Mouse (Mus musculus): ENCODE results near the gene Chst3. TPM values are rescaled to one million over a fixed set of nuclear protein-coding genes. Genes with fewer than 3 reads are reported as not detected.
"Not testable (repeated sequence)": the region's sequence is repeated elsewhere in the genome, so short reads cannot be mapped to it uniquely, and the experiment has no call there.

Gene Chst3
- polyA plus RNA-seq, 1 experiment from 2014 or later, result 3.3 TPM

DNA sequence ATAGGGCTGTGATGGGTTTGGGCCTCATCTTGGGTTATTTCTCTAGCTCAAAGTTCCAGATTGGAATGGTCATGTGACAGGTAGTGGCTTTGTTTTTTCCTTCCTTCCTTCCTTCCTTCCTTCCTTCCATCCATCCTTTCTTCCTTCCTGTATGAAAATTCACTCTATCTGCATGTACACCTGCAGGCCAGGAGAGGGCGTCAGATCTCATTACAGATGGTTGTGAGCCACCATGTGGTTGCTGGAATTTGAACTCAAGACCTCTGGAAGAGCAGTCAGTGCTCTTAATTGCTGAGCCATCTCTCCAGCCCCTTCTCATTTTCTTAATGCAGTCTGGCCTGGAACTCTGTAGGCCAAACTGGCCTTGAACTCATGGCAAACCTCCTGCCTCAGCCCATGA lies 83.0 kb downstream of the Chst3 start:
- not testable (repeated sequence) for H3K4me2 ChIP-seq (replicated peaks); H3K9me3 ChIP-seq; H3K4me1 ChIP-seq; H3K9ac ChIP-seq; H3K27ac ChIP-seq; ATAC-seq (ENCODE audit: low FRiP score, low read depth); H3K4me3 ChIP-seq; H3K36me3 ChIP-seq; H3K27me3 ChIP-seq (replicated peaks)
- 37% methylated on average over 1 of the region's 1 CpGs for WGBS

DNA sequence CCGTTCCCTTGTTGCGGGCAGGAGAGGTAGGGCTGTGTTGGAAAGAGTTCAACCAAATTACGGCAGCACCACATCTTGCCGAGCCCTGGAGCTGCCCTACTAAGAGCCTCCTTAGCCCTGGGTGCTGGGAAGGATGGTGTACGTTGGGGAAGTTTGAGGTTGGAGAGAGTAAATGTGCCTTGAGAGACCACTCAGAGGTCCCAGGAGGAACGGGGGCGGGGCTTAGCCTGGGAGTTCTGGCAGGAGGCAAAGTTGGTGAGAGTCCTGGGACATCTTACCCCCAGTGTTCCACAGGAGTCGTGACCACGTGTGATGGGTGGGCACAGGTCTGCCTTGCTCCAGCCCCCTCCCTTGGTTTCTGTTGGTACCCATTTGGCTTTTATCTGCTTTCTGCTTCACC lies 84.9 kb downstream of the Chst3 start:
- Histone ChIP-seq H3K9ac (no peak overlapping the region), H3K9me3 (no peaks in the 10 kb centered on the region), H3K4me2 (replicated peaks) (no peak overlapping the region), H3K27me3 (replicated peaks) (no peaks in the 10 kb centered on the region), H3K36me3 (peaks cover 22% of the 10 kb centered on the region), H3K4me1 (no peaks in the 10 kb centered on the region; the same call in 1 of the 2 replicates), H3K27ac (no peak overlapping the region), H3K4me3 (no peak overlapping the region)
- ATAC-seq (ENCODE audit: low FRiP score, low read depth), result no peak
- 56% methylated on average over 9 of the region's 9 CpGs for WGBS

DNA sequence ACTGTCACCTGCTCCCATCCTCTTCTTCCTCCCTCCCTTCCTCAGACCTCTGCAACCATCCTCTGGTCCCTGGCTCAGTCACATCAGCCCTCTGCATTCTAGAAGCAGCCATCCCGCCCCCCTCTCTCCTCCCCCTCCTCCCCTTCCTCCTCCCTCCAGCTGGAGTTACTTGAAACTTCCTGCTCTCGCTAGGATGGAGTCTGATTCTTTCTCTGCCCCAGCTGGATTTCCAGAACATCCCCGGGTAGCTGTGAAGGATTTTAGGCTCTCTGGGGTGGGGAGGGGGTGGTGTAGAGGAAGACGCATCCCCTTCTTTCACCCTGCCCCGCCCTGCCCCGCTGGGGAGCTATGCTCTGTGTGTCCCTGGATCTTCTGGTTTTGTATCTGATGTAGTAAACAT lies 85.6 kb downstream of the Chst3 start:
- no peaks in the 10 kb centered on the region for H3K27me3 ChIP-seq (replicated peaks)
- H3K9me3 ChIP-seq, result no peaks in the 10 kb centered on the region
- H3K27ac ChIP-seq, result no peak overlapping the region
- no peak for ATAC-seq (ENCODE audit: low FRiP score, low read depth)
- no peak overlapping the region for H3K9ac ChIP-seq
- 36% methylated on average over 6 of the region's 6 CpGs for WGBS
- H3K4me3 ChIP-seq, result no peak overlapping the region
- H3K36me3 ChIP-seq, result peaks cover 24% of the 10 kb centered on the region
- no peak overlapping the region for H3K4me2 ChIP-seq (replicated peaks)
- no peaks in the 10 kb centered on the region; the same call in 1 of the 2 replicates for H3K4me1 ChIP-seq

Small RNA genes lying within 50 kb of the gene (microRNA-seq; reads per million reads assigned to microRNA genes)
- not detected for gene Gm22117

Other genes with a start within 250 kb of the Chst3 start
- 36.8 and 37.0 TPM in 2 replicates for gene Ascc1, start 216.5 kb downstream of the Chst3 start, polyA plus RNA-seq (2016; fragmentation: Nextera tagmentation; extraction: Ambion mirVana)
- gene Anapc16, start 216.1 kb downstream of the Chst3 start, polyA plus RNA-seq (2016; fragmentation: Nextera tagmentation; extraction: Ambion mirVana), result 116 and 122 TPM in 2 replicates
- gene Spock2, start 113.0 kb downstream of the Chst3 start, polyA plus RNA-seq (2016; fragmentation: Nextera tagmentation; extraction: Ambion mirVana), result 68.8 and 74.6 TPM in 2 replicates
- gene Psap, start 58.4 kb upstream of the Chst3 start, polyA plus RNA-seq (2016; fragmentation: Nextera tagmentation; extraction: Ambion mirVana), result 101 and 109 TPM in 2 replicates
- gene Vsir, start 127.6 kb upstream of the Chst3 start, polyA plus RNA-seq (2016; fragmentation: Nextera tagmentation; extraction: Ambion mirVana), result 2.2 and 3.5 TPM in 2 replicates
- gene Gm17455, start 180.5 kb upstream of the Chst3 start, polyA plus RNA-seq (2016; fragmentation: Nextera tagmentation; extraction: Ambion mirVana), result 3.3 and 3.9 TPM in 2 replicates